Mouse (Mus musculus): ENCODE data around the gene Cnst. TPM values are rescaled to one million over a fixed set of nuclear protein-coding genes. Genes with fewer than 3 reads are reported as not detected.
"Not testable (repeated sequence)": the region's sequence is repeated elsewhere in the genome, so short reads cannot be mapped to it uniquely, and the experiment has no call there.

The Cnst gene
- polyA plus RNA-seq, 1 experiment from 2014 or later, result 25.3 TPM

DNA sequence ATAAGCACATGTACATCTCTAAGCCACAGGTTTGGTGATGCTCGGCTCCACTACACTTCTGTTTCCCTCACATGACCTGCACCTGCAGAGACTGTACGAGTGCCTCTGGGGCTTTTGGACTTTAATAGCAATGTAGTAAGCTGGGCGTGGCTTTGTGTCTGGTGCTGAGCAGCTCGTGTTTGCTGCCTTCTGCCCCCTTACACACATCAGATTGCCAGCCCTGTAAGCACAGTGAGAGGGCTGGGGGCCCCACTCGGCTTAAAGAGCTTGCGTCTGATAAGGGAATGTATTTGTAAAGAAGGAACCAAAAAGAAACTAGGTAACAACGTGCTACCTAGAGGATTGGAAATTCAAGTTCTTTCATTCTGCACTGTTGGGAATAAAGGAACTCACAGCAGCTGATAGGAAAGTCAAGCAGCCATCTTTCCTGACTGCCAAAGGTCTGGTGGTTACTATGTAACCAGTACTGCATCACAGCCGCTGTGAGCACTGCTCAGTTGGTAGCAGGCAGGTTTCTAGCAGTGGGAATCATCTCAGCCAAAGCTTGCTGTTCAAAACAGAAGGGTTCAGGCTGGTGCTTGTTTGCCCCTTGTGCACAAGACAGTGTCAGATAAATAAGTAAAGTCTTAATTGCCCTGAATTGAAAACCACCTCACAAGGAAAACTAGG, 82.4 kb downstream of the Cnst start:
- H3K36me3 ChIP-seq, result peaks cover 15% of the 10 kb centered on the region
- H3K4me2 ChIP-seq, result no peak overlapping the region
- no peak for ATAC-seq (ENCODE audit: low FRiP score)
- H3K27me3 ChIP-seq (replicated peaks), result no peaks in the 10 kb centered on the region
- H3K9me3 ChIP-seq (replicated peaks), result no peaks in the 10 kb centered on the region
- no peak overlapping the region for H3K27ac ChIP-seq (replicated peaks)
- no peak overlapping the region for H3K4me3 ChIP-seq (replicated peaks)
- H3K4me1 ChIP-seq, result no peaks in the 10 kb centered on the region
- no peak overlapping the region for H3K9ac ChIP-seq (replicated peaks)
- 70% methylated on average over 8 of the region's 8 CpGs for WGBS

DNA sequence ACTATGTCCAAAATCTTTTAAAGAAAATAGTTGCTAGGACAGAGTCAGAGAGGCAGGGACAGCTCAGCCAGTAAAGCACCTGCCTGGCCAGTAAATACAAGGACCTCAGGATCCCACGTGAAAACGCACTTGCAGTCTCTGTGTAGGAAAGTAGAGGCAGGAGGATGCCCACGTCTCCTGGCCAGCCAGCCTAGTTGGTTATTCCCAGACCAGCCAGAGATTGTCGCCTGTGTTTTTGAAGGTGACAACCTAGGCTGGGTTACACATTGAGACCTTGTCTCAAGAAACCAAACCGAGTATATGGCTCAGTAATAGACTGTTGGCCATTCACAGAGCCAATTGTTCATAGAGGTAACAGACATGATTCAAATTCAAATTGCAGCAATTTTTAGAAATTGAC, 83.1 kb downstream of the Cnst start:
- Histone ChIP-seq H3K9me3 (replicated peaks) (no peaks in the 10 kb centered on the region), H3K27ac (replicated peaks) (no peak overlapping the region), H3K36me3 (peaks cover 15% of the 10 kb centered on the region), H3K4me1 (no peaks in the 10 kb centered on the region), H3K4me3 (replicated peaks) (no peak overlapping the region), H3K27me3 (replicated peaks) (no peaks in the 10 kb centered on the region), H3K9ac (replicated peaks) (no peak overlapping the region), H3K4me2 (no peak overlapping the region)
- WGBS, result 69% methylated on average over 5 of the region's 5 CpGs
- no peak for ATAC-seq (ENCODE audit: low FRiP score)

DNA sequence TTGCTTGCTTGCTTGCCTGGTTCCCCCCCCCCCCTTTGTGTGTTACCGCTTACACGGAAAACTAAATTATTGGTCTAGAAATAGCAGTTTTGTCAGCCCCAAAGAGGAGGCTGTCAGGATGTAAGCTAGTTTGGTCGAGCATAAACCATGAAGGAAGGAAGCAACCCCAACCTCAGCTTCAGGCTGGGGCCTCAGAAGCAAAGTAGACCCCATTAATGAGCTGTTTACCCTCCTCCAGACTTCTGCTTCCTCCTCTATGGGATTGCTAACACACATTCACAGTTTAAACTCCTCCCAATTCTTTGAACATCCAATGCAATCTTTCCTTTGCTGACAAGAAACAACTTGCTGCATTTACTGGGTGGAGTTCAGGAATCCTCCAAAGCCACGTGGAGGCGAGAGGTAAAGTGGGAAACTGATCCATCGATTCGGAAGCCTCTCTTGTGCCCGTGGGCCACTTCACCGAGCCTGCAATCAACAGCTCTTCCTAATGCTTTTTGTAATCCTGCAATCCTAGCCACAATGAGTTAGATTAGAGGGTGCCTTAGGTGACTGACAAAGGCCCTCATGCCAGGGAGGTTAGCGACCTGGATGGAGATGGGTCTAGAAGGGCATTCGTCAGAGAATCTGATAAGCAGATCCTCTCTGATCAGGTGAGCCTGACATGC, 86.7 kb downstream of the Cnst start:
- Histone ChIP-seq H3K9ac (replicated peaks) (no peak overlapping the region), H3K27me3 (replicated peaks) (no peaks in the 10 kb centered on the region), H3K36me3 (no peaks in the 10 kb centered on the region), H3K4me3 (replicated peaks) (no peak overlapping the region), H3K27ac (replicated peaks) (no peak overlapping the region), H3K4me1 (no peaks in the 10 kb centered on the region), H3K4me2 (no peak overlapping the region), H3K9me3 (replicated peaks) (no peaks in the 10 kb centered on the region)
- ATAC-seq (ENCODE audit: low FRiP score), result no peak
- WGBS, result 79% methylated on average over 11 of the region's 11 CpGs

DNA sequence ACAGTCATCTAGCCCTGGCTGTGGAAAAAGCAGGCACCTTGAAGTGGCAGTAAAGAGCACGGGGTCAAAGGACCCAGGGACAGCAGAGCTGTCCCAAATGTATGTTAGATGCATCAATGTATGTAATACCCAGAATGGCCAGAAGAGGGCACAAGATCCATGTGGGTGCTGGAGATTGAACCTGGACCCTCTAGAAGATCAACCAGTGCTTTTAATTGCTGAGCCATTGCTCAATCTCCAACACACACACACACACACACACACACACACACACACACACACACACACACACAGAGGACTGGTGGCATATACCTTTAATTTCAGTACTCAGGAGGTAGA, 87.2 kb downstream of the Cnst start:
- WGBS, result 11% methylated on average over 1 of the region's 1 CpGs
- no peak overlapping the region for H3K4me3 ChIP-seq (replicated peaks)
- ATAC-seq (ENCODE audit: low FRiP score), result no peak

DNA sequence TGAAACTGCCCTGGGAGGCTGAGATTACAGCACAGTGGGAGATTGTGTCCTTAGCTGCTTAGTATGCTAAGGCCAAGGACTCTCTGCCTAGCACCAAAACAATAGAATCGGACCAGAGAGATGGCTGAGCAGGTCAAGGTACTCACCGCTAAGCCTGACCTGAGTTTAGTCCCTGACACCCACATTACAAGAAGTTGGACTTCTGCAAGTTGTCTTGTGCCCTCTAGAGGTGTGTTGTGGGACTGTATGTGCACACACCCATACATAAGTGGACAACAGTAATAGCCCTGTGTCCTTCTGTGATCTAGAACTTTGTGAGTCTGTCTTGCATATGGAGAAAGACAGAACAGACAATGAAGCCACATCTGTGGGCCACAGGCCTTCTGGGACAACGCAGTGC, 88.0 kb downstream of the Cnst start:
- 82% methylated on average over 3 of the region's 3 CpGs for WGBS
- no peaks in the 10 kb centered on the region for H3K9me3 ChIP-seq (replicated peaks)
- H3K4me1 ChIP-seq, result no peaks in the 10 kb centered on the region
- H3K27me3 ChIP-seq (replicated peaks), result no peaks in the 10 kb centered on the region
- no peak overlapping the region for H3K4me3 ChIP-seq (replicated peaks)
- no peak overlapping the region for H3K27ac ChIP-seq (replicated peaks)
- no peak overlapping the region for H3K4me2 ChIP-seq
- H3K9ac ChIP-seq (replicated peaks), result no peak overlapping the region
- no peaks in the 10 kb centered on the region for H3K36me3 ChIP-seq
- ATAC-seq (ENCODE audit: low FRiP score), result no peak

More for the DNA sequence above, 87.2 kb downstream of the Cnst start:
- Histone ChIP-seq H3K9me3 (replicated peaks) (no peaks in the 10 kb centered on the region), H3K27ac (replicated peaks) (no peak overlapping the region), H3K36me3 (no peaks in the 10 kb centered on the region), H3K27me3 (replicated peaks) (no peaks in the 10 kb centered on the region), H3K9ac (replicated peaks) (no peak overlapping the region), H3K4me2 (no peak overlapping the region), H3K4me1 (no peaks in the 10 kb centered on the region)

DNA sequence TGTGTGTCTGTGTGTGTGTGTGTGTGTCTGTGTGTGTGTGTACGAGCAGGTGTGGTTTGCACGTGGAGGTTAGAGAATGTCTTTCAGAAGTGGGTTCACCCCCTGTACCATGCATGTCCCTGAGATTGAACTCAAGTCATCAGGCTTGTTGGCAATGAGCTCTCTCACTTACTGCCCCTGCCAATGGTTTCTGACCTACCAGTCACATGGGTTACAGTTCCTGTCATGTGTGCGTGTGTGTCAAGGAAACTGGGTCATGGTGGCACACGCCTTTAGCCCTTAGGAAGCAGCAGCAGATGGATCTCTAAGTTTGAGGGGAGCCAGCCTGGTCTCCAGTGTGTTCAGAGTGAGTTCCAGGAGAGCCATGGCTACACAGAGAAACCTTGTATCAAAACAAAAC, 96.6 kb downstream of the Cnst start:
- no peaks in the 10 kb centered on the region for H3K27me3 ChIP-seq (replicated peaks)
- WGBS, result 87% methylated on average over 4 of the region's 4 CpGs
- no peaks in the 10 kb centered on the region for H3K9me3 ChIP-seq (replicated peaks)
- no peaks in the 10 kb centered on the region for H3K36me3 ChIP-seq
- H3K4me1 ChIP-seq, result peaks cover 8% of the 10 kb centered on the region; the same call in 1 of the 2 replicates
- H3K4me2 ChIP-seq, result no peak overlapping the region
- no peak overlapping the region for H3K27ac ChIP-seq (replicated peaks)
- H3K4me3 ChIP-seq (replicated peaks), result no peak overlapping the region
- H3K9ac ChIP-seq (replicated peaks), result no peak overlapping the region
- no peak for ATAC-seq (ENCODE audit: low FRiP score)

DNA sequence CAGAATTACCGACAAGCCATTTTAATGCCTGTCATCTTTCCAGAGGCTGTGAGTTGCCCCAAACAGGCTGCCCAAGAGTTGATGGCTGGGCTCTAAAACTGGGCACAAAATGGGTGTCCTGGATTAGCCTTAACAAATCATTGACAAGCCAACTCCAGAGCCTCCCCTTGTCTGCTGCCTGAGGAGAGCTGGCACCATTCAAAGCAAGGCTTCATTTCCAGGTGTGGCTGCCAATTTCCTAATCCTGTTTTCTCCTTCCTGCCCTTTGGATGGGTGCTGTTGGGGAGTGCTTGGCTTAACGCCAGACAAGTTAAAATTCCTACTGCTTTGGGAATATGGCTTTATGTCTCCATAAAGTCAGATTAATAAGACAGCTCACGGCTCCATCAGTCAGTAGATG, 98.0 kb downstream of the Cnst start:
- Histone ChIP-seq H3K4me3 (replicated peaks) (no peak overlapping the region), H3K9ac (replicated peaks) (no peak overlapping the region), H3K36me3 (no peaks in the 10 kb centered on the region), H3K27ac (replicated peaks) (no peak overlapping the region), H3K9me3 (replicated peaks) (no peaks in the 10 kb centered on the region), H3K27me3 (replicated peaks) (no peaks in the 10 kb centered on the region), H3K4me1 (peaks cover 8% of the 10 kb centered on the region; the same call in 1 of the 2 replicates), H3K4me2 (no peak overlapping the region)
- no peak for ATAC-seq (ENCODE audit: low FRiP score)
- WGBS, result 61% methylated on average over 3 of the region's 3 CpGs

DNA sequence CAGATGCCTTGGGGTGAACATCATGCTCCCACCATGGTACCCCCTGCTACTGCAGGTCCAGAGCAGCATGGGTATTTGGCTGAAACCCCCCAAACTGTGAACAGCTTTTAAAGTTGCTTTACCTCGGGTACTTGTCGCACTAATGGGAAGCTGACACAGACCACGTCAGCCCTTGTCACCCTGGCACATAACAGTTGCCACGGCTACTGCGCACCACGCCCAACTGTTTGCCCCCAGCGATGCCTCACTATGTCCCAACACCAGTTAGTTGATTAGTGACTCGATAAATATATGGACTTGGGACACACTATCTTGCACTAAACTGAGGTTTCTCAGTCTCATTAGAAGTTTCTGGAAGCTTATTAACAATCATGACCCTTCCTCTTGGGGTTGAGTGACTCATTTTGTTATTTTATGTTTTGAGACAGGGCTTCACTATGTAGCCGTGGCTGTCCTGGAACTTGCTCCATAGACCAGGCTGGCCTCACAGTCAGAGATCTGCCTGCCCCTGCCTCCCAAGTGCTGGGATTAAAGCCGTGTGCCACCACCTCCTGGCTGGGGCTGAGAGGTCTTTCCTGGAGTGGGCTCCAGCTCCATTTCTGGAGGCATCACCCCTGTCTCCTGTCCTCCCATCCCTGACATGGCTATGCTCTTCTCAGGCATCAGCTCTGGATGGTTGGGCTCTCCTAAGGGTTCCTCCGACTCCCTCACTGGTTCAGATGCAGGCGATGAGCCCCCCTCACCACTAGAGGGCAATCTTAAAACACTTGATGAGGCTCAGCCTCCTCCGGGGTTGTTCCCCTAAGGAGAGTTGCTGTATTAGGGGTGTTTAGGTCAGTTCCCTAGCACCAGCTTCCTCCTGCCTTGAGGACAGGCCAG, 99.2 kb downstream of the Cnst start:
- Histone ChIP-seq H3K4me1 (peaks cover 8% of the 10 kb centered on the region; the same call in 1 of the 2 replicates), H3K4me2 (peak overlapping the region; percentile 56), H3K27ac (replicated peaks) (no peak overlapping the region), H3K27me3 (replicated peaks) (no peaks in the 10 kb centered on the region), H3K9me3 (replicated peaks) (no peaks in the 10 kb centered on the region), H3K4me3 (replicated peaks) (peak overlapping the region; percentile 25), H3K9ac (replicated peaks) (no peak overlapping the region; the same call in 1 of the 2 replicates), H3K36me3 (no peaks in the 10 kb centered on the region)
- WGBS, result 65% methylated on average over 13 of the region's 13 CpGs
- peak; percentile 75; the same call in 1 of the 2 replicates for ATAC-seq (ENCODE audit: low FRiP score)

DNA sequence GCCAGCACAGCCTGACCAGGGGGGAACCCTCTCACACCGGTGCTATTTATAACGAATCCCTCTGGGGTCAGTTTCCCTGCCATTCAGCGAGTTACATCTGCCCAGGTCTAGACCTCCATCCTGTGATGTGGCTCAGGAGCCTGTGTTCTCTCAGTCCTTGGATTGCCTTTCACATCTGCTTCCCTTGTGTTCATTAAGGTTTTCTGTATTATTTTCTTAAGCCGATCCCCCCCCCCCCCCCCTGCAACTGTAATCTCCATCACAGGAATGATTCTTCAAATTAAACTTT, 99.8 kb downstream of the Cnst start:
- WGBS, result 25% methylated on average over 4 of the region's 4 CpGs

DNA sequence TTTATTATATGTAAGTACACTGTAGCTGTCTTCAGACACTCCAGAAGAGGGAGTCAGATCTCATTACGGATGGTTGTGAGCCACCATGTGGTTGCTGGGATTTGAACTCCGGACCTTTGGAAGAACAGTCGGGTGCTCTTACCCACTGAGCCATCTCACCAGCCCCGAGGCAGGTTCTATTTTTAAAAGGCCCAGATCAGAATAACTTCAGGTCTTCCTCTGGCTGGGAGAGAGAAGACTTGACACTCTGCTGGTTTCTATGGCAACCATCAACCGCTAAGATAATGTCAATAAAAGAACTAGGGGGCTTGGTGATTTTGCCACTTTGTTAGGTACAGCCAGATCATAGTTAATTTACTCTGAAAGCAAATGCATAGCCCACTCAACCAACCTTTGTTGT, 102.5 kb downstream of the Cnst start:
- not testable (repeated sequence) for H3K4me3 ChIP-seq (replicated peaks); H3K9me3 ChIP-seq (replicated peaks); H3K27me3 ChIP-seq (replicated peaks); H3K9ac ChIP-seq (replicated peaks); H3K36me3 ChIP-seq; H3K27ac ChIP-seq (replicated peaks); ATAC-seq (ENCODE audit: low FRiP score); H3K4me1 ChIP-seq; H3K4me2 ChIP-seq
- WGBS, result 68% methylated on average over 4 of the region's 5 CpGs

More for the DNA sequence above, 99.8 kb downstream of the Cnst start:
- Histone ChIP-seq H3K36me3 (no peaks in the 10 kb centered on the region), H3K27ac (replicated peaks) (no peak overlapping the region), H3K9ac (replicated peaks) (no peak overlapping the region; the same call in 1 of the 2 replicates), H3K4me2 (peak overlapping the region; percentile 56), H3K4me3 (replicated peaks) (peak overlapping the region; percentile 25), H3K4me1 (peaks cover 8% of the 10 kb centered on the region; the same call in 1 of the 2 replicates), H3K27me3 (replicated peaks) (no peaks in the 10 kb centered on the region), H3K9me3 (replicated peaks) (no peaks in the 10 kb centered on the region)
- ATAC-seq (ENCODE audit: low FRiP score), result no peak

DNA sequence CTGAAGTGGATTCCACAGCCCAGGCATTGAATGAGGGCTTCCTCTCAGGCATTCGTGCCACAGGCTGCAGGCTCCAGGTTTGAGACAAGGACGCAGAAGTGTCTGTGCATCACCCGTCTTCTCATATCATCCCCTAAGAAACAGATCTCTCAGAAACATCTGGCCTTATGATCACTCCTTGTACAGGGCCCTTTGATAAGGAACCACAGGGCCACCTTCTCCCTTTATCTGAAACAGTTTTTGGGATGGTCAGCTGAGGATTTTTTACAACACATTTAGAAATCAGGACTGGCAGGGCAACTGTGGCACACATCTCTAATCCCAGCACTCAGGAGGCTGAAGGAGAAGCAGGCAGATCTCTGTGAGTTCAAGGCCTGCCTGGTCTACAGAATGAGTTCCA, 103.2 kb downstream of the Cnst start:
- 91% methylated on average over 3 of the region's 3 CpGs for WGBS
- H3K27me3 ChIP-seq (replicated peaks), result no peaks in the 10 kb centered on the region
- H3K4me3 ChIP-seq (replicated peaks), result no peak overlapping the region
- no peaks in the 10 kb centered on the region for H3K36me3 ChIP-seq
- no peak overlapping the region for H3K4me2 ChIP-seq
- H3K27ac ChIP-seq (replicated peaks), result no peak overlapping the region
- H3K9me3 ChIP-seq (replicated peaks), result no peaks in the 10 kb centered on the region
- H3K4me1 ChIP-seq, result peaks cover 4% of the 10 kb centered on the region; the same call in 1 of the 2 replicates
- no peak overlapping the region for H3K9ac ChIP-seq (replicated peaks)
- ATAC-seq (ENCODE audit: low FRiP score), result no peak

DNA sequence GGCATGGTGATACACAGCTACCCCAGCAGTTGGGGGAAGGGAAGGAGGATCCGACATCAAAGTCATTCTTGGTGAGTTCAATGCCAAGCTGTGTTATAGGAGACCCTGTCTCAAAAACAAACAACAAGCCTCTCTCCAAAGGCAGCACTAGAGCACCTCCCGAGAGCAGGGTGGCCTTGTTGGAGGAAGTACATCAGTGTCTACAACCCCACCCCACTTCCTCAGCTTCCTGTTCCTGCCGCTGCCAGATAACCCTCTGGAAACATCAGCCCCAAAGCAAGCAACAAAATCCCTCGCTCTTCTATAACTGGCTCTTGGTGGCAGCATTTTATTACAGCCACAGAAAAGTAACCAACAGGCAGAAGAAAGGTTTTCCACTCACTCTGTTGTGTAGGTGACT, 104.1 kb downstream of the Cnst start:
- H3K9me3 ChIP-seq (replicated peaks), result no peaks in the 10 kb centered on the region
- H3K27ac ChIP-seq (replicated peaks), result no peak overlapping the region
- no peak overlapping the region for H3K4me2 ChIP-seq
- H3K4me3 ChIP-seq (replicated peaks), result no peak overlapping the region
- ATAC-seq (ENCODE audit: low FRiP score), result no peak
- no peaks in the 10 kb centered on the region for H3K27me3 ChIP-seq (replicated peaks)
- no peak overlapping the region for H3K9ac ChIP-seq (replicated peaks)
- WGBS, result 78% methylated on average over 4 of the region's 4 CpGs
- peaks cover 3% of the 10 kb centered on the region; the same call in 1 of the 2 replicates for H3K4me1 ChIP-seq
- H3K36me3 ChIP-seq, result no peaks in the 10 kb centered on the region

All from neural tube, embryonic 15.5 days (tissue).